Mouse (Mus musculus): Measurements from ENCODE around the gene Sh3bp5. TPM values are rescaled to one million over a fixed set of nuclear protein-coding genes. Genes with fewer than 3 reads are reported as not detected.

Sh3bp5 gene
- total RNA-seq, 2 experiments from 2014 or later, result 53.6 to 65.7 TPM

- no peak for DNase-seq (ENCODE audit: low spot score)
These were observed 25.1 kb downstream of the Sh3bp5 start for GRCm38 (mm10) chr14:31410737-31411136.

- DNase-seq (ENCODE audit: low spot score), result no peak
These were observed 25.7 kb downstream of the Sh3bp5 start for GRCm38 (mm10) chr14:31410123-31410724.

GRCm38 (mm10) chr14:31408666-31409065, 27.2 kb downstream of the Sh3bp5 start:
- DNase-seq (ENCODE audit: low spot score), result no peak

GRCm38 (mm10) chr14:31407911-31408604, 27.8 kb downstream of the Sh3bp5 start:
- DNase-seq (ENCODE audit: low spot score), result no peak

- no peak for DNase-seq (ENCODE audit: low spot score)
These were observed 28.7 kb downstream of the Sh3bp5 start for GRCm38 (mm10) chr14:31407208-31407607.

- peak; percentile 47 for DNase-seq (ENCODE audit: low spot score)
These were observed 29.6 kb downstream of the Sh3bp5 start for GRCm38 (mm10) chr14:31406154-31406810.

- no peak for DNase-seq (ENCODE audit: low spot score)
These were observed 30.2 kb downstream of the Sh3bp5 start for GRCm38 (mm10) chr14:31405652-31406051.

GRCm38 (mm10) chr14:31404663-31405062, 31.2 kb downstream of the Sh3bp5 start:
- no peak for DNase-seq (ENCODE audit: low spot score)

- DNase-seq (ENCODE audit: low spot score), result no peak
These were observed 31.9 kb downstream of the Sh3bp5 start for GRCm38 (mm10) chr14:31403995-31404394.

GRCm38 (mm10) chr14:31403556-31403955, 32.3 kb downstream of the Sh3bp5 start:
- no peak for DNase-seq (ENCODE audit: low spot score)

GRCm38 (mm10) chr14:31402693-31403092, 33.2 kb downstream of the Sh3bp5 start:
- DNase-seq (ENCODE audit: low spot score), result no peak

GRCm38 (mm10) chr14:31401918-31402427, 33.9 kb downstream of the Sh3bp5 start:
- no peak for DNase-seq (ENCODE audit: low spot score)

GRCm38 (mm10) chr14:31400896-31401295, 35.0 kb downstream of the Sh3bp5 start:
- no peak for DNase-seq (ENCODE audit: low spot score)

- no peak for DNase-seq (ENCODE audit: low spot score)
These were observed 35.6 kb downstream of the Sh3bp5 start for GRCm38 (mm10) chr14:31400246-31400645.

- DNase-seq (ENCODE audit: low spot score), result no peak
These were observed 36.6 kb downstream of the Sh3bp5 start for GRCm38 (mm10) chr14:31399271-31399670.

- DNase-seq (ENCODE audit: low spot score), result no peak
These were observed 37.1 kb downstream of the Sh3bp5 start for GRCm38 (mm10) chr14:31398819-31399218.

GRCm38 (mm10) chr14:31397791-31398595, 37.9 kb downstream of the Sh3bp5 start:
- DNase-seq (ENCODE audit: low spot score), result no peak

- no peak for DNase-seq (ENCODE audit: low spot score)
These were observed 38.5 kb downstream of the Sh3bp5 start for GRCm38 (mm10) chr14:31397353-31397752.

GRCm38 (mm10) chr14:31396428-31396827, 39.5 kb downstream of the Sh3bp5 start:
- no peak for DNase-seq (ENCODE audit: low spot score)

- no peak for DNase-seq (ENCODE audit: low spot score)
These were observed 40.2 kb downstream of the Sh3bp5 start for GRCm38 (mm10) chr14:31395629-31396199.

- no peak for DNase-seq (ENCODE audit: low spot score)
These were observed 40.9 kb downstream of the Sh3bp5 start for GRCm38 (mm10) chr14:31394822-31395532.
